Mouse (Mus musculus) gastrocnemius, adult 8-10 months (tissue): ENCODE results near the gene Ntpcr. TPM values are rescaled to one million over a fixed set of nuclear protein-coding genes. Genes with fewer than 3 reads are reported as not detected.

Source experiments
- DNase-seq, 2 experiments: peaks; one replicate each; pipeline ENCODE4 v3.0.0; 2022; ENCODE audit warnings: low spot score in 2 of 2
- total RNA-seq, 4 experiments: library from RNA; stranded (reverse); gene quantifications; 2 replicates each; pipeline ENCODE4 v1.2.4; 2022

Ntpcr gene
- total RNA-seq, 4 experiments from 2014 or later = 10.1 to 13.7 (median 11.4) TPM

- DNase-seq = no peak
These were observed 4.5 kb upstream of the Ntpcr start for GRCm38 (mm10) chr8:125725037-125725820.

DNA sequence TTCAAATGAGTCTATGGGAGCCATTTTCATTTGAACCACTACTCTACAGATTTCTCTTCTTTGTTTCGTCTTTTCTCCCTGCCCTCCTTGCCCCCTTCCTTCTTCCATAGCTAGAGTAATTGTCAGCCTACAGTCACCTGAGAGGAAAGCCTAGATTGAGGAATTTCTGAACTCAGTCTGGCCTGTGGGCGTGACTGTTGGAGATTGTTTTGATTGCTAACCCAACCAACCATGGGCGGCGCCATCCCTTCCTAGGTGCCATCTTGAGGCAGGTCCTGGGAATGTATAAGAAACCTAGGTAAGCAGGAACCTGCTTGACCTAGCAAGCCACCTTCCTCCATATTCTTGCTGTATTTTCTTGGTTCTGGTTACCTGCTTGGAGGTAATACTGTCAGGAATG lies 3.6 kb upstream of the Ntpcr start:
- no peak for DNase-seq

DNA sequence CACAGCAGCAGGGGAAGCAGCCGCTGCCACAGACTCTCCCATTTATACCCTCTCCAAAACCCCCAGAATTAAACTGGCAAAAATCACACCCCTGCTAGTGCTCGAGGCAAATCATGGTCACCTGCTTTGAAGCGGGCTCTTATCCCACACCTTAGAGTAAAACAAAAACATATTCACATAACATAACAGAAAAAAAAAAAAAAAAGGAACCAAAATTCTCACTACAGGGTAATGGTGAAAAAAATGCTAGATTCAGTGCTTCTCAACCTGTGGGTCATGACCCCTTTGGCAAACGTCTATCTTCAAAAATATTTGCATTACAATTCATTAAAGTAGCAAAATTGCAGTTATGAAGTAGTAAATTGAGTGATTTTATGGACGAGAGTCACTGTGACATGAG lies 2.8 kb upstream of the Ntpcr start:
- no peak for DNase-seq

DNA sequence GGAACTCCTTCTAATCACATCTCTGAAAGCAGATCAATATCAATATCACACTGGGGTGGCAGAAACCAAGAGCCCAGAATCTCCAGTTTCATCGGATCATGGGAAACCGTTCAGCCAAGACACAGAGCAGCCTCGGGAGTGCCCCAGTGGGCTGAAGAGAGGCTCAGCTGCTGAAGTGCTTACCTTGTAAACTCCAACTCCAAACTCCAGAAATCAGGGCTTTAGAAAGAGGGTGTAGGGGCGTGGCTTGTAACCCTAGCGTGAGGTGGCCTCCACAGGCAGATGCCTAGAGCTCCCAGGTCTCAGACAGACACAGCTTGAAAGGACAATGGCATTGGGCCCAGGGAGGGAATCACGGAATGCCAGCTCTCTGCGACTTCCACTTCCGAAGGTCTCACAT lies 2.0 kb upstream of the Ntpcr start:
- DNase-seq = no peak

- peak; percentile 75 for DNase-seq
These were observed 4.5 kb downstream of the Ntpcr start for GRCm38 (mm10) chr8:125733964-125734956.

- DNase-seq = no peak
These were observed 9.2 kb downstream of the Ntpcr start for GRCm38 (mm10) chr8:125738956-125739355.

DNA sequence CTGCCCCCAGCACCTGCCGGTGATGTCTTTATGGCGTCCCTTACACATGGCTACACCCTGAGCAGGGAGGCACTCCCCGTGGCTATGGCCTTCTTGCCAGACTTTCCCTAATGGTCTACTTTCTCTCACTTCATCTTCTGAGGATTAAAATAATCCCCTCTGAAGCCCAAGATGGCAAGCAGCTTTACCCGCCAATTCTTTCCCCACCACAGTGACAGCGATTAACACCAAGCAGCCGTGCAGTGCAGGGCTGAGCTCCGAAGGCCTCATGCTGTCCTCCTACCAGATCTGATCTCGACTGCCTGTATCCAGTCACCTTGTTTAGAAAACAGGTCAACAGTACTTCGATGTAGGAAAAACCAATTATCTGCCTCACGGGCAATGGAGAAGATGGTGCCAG lies 10.9 kb downstream of the Ntpcr start:
- no peak for DNase-seq

DNA sequence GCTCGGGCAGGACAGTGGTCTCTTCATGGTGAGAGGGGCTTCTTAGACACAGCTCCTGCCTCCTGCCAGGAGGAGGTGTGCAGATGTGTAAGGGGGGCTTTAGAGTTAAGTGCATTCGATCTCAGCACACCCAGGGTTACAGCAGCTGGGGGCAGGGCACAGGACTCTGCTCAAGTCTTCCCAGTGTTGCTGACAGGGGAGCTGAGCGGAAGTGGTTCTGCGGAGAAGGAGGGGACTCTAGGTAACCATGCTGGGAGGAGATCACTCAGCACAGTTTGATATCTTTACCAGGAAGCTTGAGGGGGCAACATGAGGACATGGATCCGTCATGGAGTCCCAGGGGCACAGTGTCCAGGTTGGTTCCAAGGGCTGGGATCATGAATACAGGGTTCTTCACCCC lies 11.6 kb downstream of the Ntpcr start:
- DNase-seq = no peak

DNA sequence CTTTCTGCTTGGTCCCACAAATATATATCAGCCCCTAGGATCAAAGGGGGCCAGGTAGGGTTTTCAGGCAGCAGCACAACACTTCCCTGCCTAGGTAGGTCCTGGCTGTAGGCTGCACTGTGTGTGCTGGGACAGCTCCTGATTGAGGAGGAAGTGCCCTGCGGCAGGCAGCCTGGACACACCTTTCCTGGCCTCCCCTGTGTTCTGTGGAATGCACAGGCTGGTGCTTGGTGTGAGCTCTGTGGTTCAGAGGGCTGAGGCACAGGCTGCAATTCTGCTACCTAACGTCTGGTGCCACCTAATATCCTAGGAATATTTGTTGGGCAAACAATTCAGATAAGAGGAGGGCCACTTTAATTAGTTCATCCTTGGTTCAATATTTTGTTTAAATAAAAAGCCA lies 12.1 kb downstream of the Ntpcr start:
- DNase-seq = no peak

DNA sequence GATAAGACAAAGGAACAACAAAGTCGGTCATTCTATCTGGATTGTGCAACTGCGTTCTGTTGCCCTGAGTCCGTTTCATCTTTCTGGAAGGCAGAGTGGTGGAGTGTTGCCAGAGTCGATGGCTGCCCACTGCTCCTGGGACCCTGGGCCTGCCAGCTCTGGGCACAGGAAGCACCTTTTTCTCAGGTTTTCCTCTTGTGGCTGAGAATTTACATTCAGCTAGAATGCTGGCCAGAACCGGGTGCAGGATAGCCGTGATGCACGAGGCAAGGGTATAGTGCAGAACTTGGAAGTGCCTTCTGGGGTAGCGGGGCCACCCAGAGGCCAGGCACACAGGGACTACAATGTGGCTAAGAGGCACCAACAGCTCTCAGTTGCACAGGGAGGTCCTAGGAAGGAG lies 12.6 kb downstream of the Ntpcr start:
- no peak for DNase-seq

DNA sequence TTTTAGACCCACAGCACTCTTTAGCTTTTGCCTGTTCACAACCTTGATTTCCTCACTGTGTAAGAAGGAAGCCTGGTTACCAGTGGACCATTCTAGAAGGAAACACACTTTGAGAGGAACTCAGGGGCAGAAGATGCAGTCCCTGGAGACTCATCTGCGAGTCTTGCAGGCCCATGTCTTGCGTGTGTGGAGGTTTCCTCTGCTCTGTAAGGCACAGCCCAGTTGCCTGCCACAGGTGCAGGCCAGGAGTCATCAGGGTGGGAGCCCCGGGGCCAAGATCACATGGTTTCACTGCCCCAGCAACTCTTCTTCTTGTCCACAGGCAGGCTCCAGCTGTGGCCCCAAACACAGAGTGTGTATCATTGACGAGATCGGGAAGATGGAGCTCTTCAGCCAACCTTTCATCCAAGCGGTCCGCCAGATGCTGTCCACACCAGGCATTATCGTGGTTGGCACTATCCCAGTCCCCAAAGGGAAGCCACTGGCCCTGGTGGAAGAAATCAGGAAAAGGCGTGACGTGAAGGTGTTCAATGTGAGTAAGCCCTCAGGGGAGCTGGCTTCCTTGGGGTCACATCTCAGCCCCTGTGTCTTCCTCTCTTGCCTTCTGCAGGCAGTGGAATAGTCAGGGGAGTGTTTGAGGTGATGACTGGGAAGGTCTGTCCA lies 15.3 kb downstream of the Ntpcr start:
- DNase-seq = no peak

DNA sequence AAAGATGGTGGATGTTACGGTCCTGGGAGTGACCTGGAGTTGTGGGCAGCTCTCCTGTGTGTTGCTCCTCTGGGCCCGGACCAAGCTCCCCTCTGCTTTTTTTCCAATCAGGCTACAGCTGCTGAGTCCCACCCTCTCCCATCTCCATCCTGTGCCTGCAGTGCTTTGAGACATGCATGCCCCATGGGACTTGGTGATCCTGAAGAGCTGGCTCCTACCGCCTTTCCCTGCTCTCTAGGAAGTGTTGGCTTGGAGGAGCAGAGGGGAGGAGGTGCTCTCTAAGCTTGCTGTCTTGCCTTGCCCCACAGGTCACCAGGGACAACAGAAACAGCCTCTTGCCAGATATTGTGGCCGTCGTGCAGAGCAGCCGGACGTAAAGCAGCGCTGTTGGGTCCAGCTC lies 17.6 kb downstream of the Ntpcr start:
- no peak for DNase-seq

GRCm38 (mm10) chr8:125750846-125751245 lies 21.1 kb downstream of the Ntpcr start:
- no peak for DNase-seq

DNA sequence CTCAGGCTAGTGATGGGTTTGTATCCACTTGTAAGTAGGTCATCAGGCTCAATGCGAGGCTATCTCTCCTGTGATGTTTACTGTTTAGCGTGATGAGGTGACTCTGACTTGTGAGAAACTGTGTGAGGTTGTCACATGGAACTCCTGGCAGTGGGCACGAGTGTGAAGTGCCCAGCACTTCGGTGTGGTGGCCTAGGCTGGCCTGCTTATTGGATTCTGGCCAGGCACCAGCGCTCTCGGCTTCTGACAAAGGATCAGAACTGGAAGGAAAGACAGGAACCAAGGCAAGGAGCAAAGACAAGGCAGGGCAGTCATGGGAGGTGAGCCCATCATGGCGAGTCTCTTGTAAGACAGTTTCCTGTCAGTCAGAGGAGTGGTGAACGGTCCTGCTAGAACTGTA lies 26.1 kb downstream of the Ntpcr start:
- DNase-seq = no peak

- DNase-seq = no peak
These were observed 26.8 kb downstream of the Ntpcr start for GRCm38 (mm10) chr8:125756391-125757105.

DNA sequence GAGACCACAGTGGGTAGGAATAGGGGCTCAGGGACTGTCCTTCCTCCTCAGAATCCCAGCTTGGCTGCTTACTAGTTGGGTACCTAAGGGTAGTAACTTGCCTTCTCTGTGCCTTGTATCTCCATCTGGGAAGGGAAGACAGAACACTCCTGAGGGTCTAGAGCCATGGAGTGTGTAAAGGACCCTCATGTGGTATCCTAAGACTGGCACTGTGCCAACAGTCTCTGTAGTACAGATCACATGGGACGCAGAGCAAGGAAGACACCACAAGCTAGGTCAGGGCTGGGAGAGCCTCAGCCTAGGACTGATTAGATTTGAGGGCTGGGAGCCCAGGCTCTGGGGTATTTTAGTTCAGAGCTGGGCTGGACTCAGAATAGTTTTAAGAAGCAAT lies 27.3 kb downstream of the Ntpcr start:
- no peak for DNase-seq

GRCm38 (mm10) chr8:125759022-125759421 lies 29.3 kb downstream of the Ntpcr start:
- DNase-seq = no peak

DNA sequence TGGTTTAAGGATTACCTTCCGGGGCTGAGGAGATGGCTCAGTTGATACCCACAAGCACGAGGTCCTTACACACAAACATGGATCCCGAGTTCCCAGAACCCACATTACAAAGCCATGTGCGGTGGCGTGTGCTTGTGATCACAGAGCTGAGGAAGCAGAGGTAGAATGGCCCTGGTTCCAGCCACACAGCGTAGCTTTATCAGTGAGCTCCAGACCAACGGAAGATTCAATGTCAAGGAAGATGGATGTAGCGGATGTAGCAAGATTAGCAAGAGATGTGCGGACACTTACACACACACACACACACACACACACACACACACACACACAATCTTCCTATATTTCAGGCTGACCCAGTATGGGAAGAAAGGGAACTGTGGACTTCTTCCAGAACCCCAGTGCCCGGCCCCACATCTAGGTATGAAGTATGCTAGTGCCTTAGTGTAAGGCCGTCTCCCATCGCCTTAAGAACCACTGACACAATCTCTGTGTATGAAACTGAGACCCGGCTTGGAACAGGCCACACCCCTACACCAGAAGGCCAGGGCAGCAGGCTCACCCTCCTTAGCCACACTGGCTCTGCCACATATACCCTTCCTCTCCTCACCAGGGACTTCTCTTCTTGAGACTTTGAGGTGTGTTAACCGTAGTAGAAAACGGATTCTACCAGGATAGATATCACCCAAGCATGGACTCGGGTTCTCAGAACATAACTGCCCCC lies 33.5 kb downstream of the Ntpcr start:
- no peak for DNase-seq

DNA sequence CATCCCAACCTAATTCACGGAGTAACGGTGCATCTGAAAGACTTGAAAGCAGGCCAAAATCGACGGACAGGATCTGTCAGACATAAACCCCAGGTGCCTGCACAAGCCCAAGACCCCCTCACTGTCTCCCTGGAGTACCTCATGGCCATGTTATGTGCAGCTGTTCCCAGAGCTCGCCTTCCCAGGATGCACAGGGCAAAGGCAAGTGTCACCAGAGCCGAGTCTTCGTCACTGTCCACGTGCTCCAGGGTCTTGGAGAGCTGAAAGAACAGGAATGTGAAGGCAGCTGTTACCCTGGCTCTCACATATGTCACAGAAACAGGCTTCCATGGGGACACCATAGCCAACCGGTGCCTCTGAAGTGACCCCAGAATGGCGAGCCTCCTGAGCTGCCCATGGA lies 38.3 kb downstream of the Ntpcr start:
- DNase-seq = no peak

DNA sequence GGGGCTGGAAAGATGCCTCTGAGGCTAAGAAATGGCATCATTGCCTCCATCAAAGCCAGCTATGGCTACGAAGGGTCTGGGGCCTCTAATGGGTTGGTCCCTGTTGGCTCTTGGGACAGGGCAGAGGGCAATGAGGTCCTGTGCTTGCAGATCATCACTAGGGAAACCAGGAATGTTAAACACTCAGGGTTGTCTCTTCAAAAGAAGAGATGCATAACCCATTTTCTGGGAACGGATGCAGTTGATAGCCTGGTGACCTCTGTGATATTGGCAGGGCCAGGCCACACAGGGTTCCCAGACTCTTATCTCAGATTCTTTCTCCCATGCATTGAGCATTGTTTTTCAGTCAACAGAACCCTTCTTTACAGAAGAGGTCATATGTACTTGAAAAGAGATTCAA lies 42.5 kb downstream of the Ntpcr start:
- no peak for DNase-seq
